24 mouse cellular contexts compared by ENCODE assay signal in the genomic region with DNA sequence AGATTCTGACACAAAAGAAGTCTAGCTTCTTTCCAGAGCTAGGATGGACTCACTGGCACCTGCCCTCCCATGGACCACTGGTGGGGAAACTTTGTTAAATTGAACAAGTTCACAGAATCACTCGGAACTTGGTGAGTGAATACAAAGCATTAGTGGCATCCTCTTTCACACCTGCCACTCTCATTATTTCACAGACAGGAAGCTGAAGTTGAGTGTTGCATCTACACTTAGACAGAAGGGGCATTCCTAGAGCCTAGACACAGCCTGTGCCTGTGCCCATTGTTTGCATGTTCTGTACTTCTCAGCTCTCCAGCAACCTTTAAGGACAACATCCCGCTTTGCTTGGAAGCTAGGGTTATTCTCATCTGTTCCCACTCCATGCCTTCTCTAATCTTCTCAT.
DNase-seq lines count a peak whose midpoint lies in the region; ATAC-seq and TF ChIP-seq lines count a peak whose summit lies in the region.
"Had no signal": no experiment of that assay in that cellular context is flagged by ENCODE, and none has a peak within 500 bp of the region (broad histone marks: within the 10 kb centered on the region; RNA-seq: fewer than 3 reads in every experiment).

No protein-coding gene starts in this region.

- no peaks in the 10 kb centered on the region for H3K79me2 ChIP-seq in CH12.LX (replicated peaks; ENCODE audit: control insufficient read depth, extremely low read depth, insufficient read depth, poor library complexity, severe bottlenecking)

- no peak overlapping the region for H3K4me3 ChIP-seq in midbrain, embryonic 11.5 days (ENCODE audit: low read depth, low read length)
- no peak overlapping the region for H3K4me3 ChIP-seq in midbrain, embryonic 13.5 days (replicated peaks)
- no peak overlapping the region for H3K4me3 ChIP-seq in CH12.LX (replicated peaks in 1 of 3; ENCODE audit: low read depth in 2 of 3, low read length in 2 of 3, poor library complexity in 1 of 3)
- H3K4me3 ChIP-seq: embryonic facial prominence, embryonic 13.5 days; embryonic facial prominence, embryonic 15.5 days; erythroblast, embryonic 14.5 days; forebrain, embryonic 10.5 days; forebrain, embryonic 12.5 days had no signal

- no peaks in the 10 kb centered on the region for H3K9me3 ChIP-seq in midbrain, embryonic 11.5 days (ENCODE audit: control insufficient read depth, low read length)
- no peaks in the 10 kb centered on the region for H3K9me3 ChIP-seq in midbrain, embryonic 13.5 days
- H3K9me3 ChIP-seq in CH12.LX (replicated peaks; ENCODE audit: low read length), result no peaks in the 10 kb centered on the region
- H3K9me3 ChIP-seq: embryonic facial prominence, embryonic 13.5 days; embryonic facial prominence, embryonic 15.5 days; forebrain, embryonic 10.5 days; forebrain, embryonic 12.5 days had no signal

- ATAC-seq in midbrain, embryonic 11.5 days (ENCODE audit: low FRiP score), result no peak
- ATAC-seq in midbrain, embryonic 13.5 days, result no peak
- ATAC-seq: CD4-positive, CD25-positive, alpha-beta regulatory T cell, adult 4 months; forebrain, embryonic 14.5 days; forebrain, embryonic 16.5 days had no signal

- H3K9ac ChIP-seq in midbrain, embryonic 11.5 days (ENCODE audit: low read length), result no peak overlapping the region
- H3K9ac ChIP-seq in midbrain, embryonic 13.5 days (replicated peaks), result no peak overlapping the region
- no peak overlapping the region for H3K9ac ChIP-seq in CH12.LX (ENCODE audit: insufficient read depth, low read depth)
- H3K9ac ChIP-seq: embryonic facial prominence, embryonic 13.5 days; embryonic facial prominence, embryonic 15.5 days; forebrain, embryonic 12.5 days had no signal

- no peaks in the 10 kb centered on the region for H3K36me3 ChIP-seq in midbrain, embryonic 11.5 days (ENCODE audit: control insufficient read depth, insufficient read depth, low read length)
- H3K36me3 ChIP-seq in midbrain, embryonic 13.5 days, result no peaks in the 10 kb centered on the region
- H3K36me3 ChIP-seq in CH12.LX (replicated peaks in 1 of 2; ENCODE audit: control insufficient read depth in 1 of 2, insufficient read depth in 1 of 2, low read length in 1 of 2), result no peaks in the 10 kb centered on the region
- H3K36me3 ChIP-seq: embryonic facial prominence, embryonic 13.5 days; embryonic facial prominence, embryonic 15.5 days; forebrain, embryonic 10.5 days; forebrain, embryonic 12.5 days had no signal

- DNase-seq in midbrain, embryonic 11.5 days (ENCODE audit: low spot score, missing footprints), result peak; percentile 10
- peak; percentile 61 for DNase-seq in A20 (ENCODE audit: low read depth, low spot score)
- peak; percentile 65 for DNase-seq in CH12.LX (ENCODE audit: extremely low read depth)
- DNase-seq in right cerebral cortex, postnatal 36 days (ENCODE audit: low spot score in 2 of 2), result no peak
- DNase-seq: adrenal gland, adult 2 months; adrenal gland, postnatal 10 days; adrenal gland, postnatal 25 days; B cell, adult 2 months; cerebellum, adult 11 months; cerebellum, adult 18-20 months; cerebellum, adult 8-10 months; cerebellum, adult 9-11 months; cerebellum, postnatal 14 days; cerebellum, postnatal 36 days; embryo, embryonic 11 days had no signal

- no peak for TF ChIP-seq RAD21 in CH12.LX (IDR thresholded peaks at IDR 0.05; ENCODE audit: low read depth, low read length)

- TF ChIP-seq EP300 in CH12.LX (IDR thresholded peaks at IDR 0.05; ENCODE audit: low read length), result peak; percentile 97

- WGBS in midbrain, embryonic 11.5 days, result 93% methylated on average over 2 of the region's 2 CpGs
- WGBS in midbrain, embryonic 13.5 days, result 83% methylated on average over 2 of the region's 2 CpGs

- H3K4me1 ChIP-seq in midbrain, embryonic 11.5 days (ENCODE audit: control insufficient read depth, insufficient read depth, low read length), result no peaks in the 10 kb centered on the region
- no peaks in the 10 kb centered on the region for H3K4me1 ChIP-seq in midbrain, embryonic 13.5 days (replicated peaks)
- H3K4me1 ChIP-seq in CH12.LX (ENCODE audit: control insufficient read depth in 1 of 2, insufficient read depth in 2 of 2), result peaks cover 20 to 47% of the 10 kb centered on the region in 2 experiments
- H3K4me1 ChIP-seq: embryonic facial prominence, embryonic 15.5 days; forebrain, embryonic 10.5 days; forebrain, embryonic 12.5 days had no signal

- no peak overlapping the region for H3K4me2 ChIP-seq in midbrain, embryonic 11.5 days
- H3K4me2 ChIP-seq in midbrain, embryonic 13.5 days (replicated peaks), result no peak overlapping the region
- peak overlapping the region; percentile 11; the same call in 1 of the 2 replicates for H3K4me2 ChIP-seq in CH12.LX (ENCODE audit: insufficient read depth, low read depth, poor library complexity, severe bottlenecking)
- H3K4me2 ChIP-seq: embryonic facial prominence, embryonic 13.5 days; embryonic facial prominence, embryonic 15.5 days; forebrain, embryonic 12.5 days had no signal

- H3K27me3 ChIP-seq in midbrain, embryonic 11.5 days (ENCODE audit: control insufficient read depth, insufficient read depth, low read length), result no peaks in the 10 kb centered on the region
- no peaks in the 10 kb centered on the region for H3K27me3 ChIP-seq in midbrain, embryonic 13.5 days
- no peaks in the 10 kb centered on the region for H3K27me3 ChIP-seq in CH12.LX (replicated peaks)
- H3K27me3 ChIP-seq: embryonic facial prominence, embryonic 13.5 days; embryonic facial prominence, embryonic 15.5 days; forebrain, embryonic 12.5 days had no signal

- in situ Hi-C loops in CH12.LX (cut with MboI; ENCODE audit: low pct_ligation_motif_present, low pct_unique_long_range_greater_than_20kb, low sequenced_read_pairs), result loop anchor here (10.0 kb wide), 2 partner anchors 120 to 180 kb away; no protein-coding TSS in a partner anchor

- dilution Hi-C loops in CH12.LX (cut with MboI; ENCODE audit: extremely low pct_ligation_motif_present, extremely low pct_unique_long_range_greater_than_20kb, low sequenced_read_pairs), result no loop called here

- no peak for TF ChIP-seq CTCF in CH12.LX (conservative IDR thresholded peaks at IDR 0.05 in 1 of 2, IDR thresholded peaks at IDR 0.05 in 1 of 2; ENCODE audit: low read depth in 2 of 2, low read length in 2 of 2)

- H3K27ac ChIP-seq in midbrain, embryonic 11.5 days (ENCODE audit: low read depth, low read length), result no peak overlapping the region
- H3K27ac ChIP-seq in midbrain, embryonic 13.5 days, result no peak overlapping the region
- peak overlapping the region; percentile 49 for H3K27ac ChIP-seq in CH12.LX (ENCODE audit: insufficient read depth, low read depth)
- H3K27ac ChIP-seq: embryonic facial prominence, embryonic 13.5 days; embryonic facial prominence, embryonic 15.5 days; forebrain, embryonic 10.5 days; forebrain, embryonic 12.5 days had no signal

- TF ChIP-seq POLR2A in CH12.LX (IDR thresholded peaks at IDR 0.05; ENCODE audit: low read depth, low read length), result peak; percentile 14; the same call in 1 of the 2 replicates

TF ChIP-seq in CH12.LX, 34 proteins besides CTCF, POLR2A, EP300 and RAD21:
- TF ChIP-seq MAFK (IDR thresholded peaks at IDR 0.05; ENCODE audit: insufficient replicate concordance, low read length) (peak; percentile 51; the same call in 1 of the 2 replicates), CHD2 (IDR thresholded peaks at IDR 0.05; ENCODE audit: low read length) (peak; percentile 66; the same call in 1 of the 2 replicates), TCF12 (IDR thresholded peaks at IDR 0.05; ENCODE audit: low read depth, low read length) (peak; percentile 98), JUN (IDR thresholded peaks at IDR 0.05; ENCODE audit: insufficient read depth, low read depth, low read length) (peak; percentile 87), ZKSCAN1 (IDR thresholded peaks at IDR 0.05; ENCODE audit: borderline replicate concordance, low read depth, low read length) (no peak), MYC (IDR thresholded peaks at IDR 0.05; ENCODE audit: low read depth, low read length) (0 out of 2 replicates have a peak, but pooled peaks have one; percentile 29), IRF4 (IDR thresholded peaks at IDR 0.05; ENCODE audit: low read depth, low read length) (peak; percentile 94), MEF2A (IDR thresholded peaks at IDR 0.05; ENCODE audit: borderline replicate concordance, low read depth, low read length) (peak; percentile 96), JUND (conservative IDR thresholded peaks at IDR 0.05; ENCODE audit: low read depth, low read length) (peak; percentile 83), CHD1 (IDR thresholded peaks at IDR 0.05; ENCODE audit: low read depth, low read length) (no peak), RCOR1 (conservative IDR thresholded peaks at IDR 0.05; ENCODE audit: low read depth, low read length) (peak; percentile 87; the same call in 1 of the 2 replicates), ETS1 (conservative IDR thresholded peaks at IDR 0.05; ENCODE audit: low read depth, low read length) (peak; percentile 63), ZC3H11A (IDR thresholded peaks at IDR 0.05; ENCODE audit: low read depth, low read length) (no peak), BHLHE40 (IDR thresholded peaks at IDR 0.05; ENCODE audit: low read depth, low read length) (peak; percentile 73), UBTF (IDR thresholded peaks at IDR 0.05; ENCODE audit: low read depth, low read length) (no peak)

Comparison
In these comparisons a context has a peak if more than half of its experiments do, and no peak if none do; other contexts are left out.
1. DNase-seq: peak in midbrain, embryonic 11.5 days (single experiment), A20 (single experiment) and CH12.LX (single experiment); none in right cerebral cortex, postnatal 36 days (0 of 2).